Mouse (Mus musculus) hindbrain, postnatal 0 days (tissue): Measurements from ENCODE around the gene Mcm10. TPM values are rescaled to one million over a fixed set of nuclear protein-coding genes. Genes with fewer than 3 reads are reported as not detected.
A peak's percentile ranks its signal among the peaks of the same experiment; 100 is the strongest.

Source experiments
- ATAC-seq: fragments of 200-750 bp; cut with Nextera tagmentation; 2 replicates; pipeline ENCODE4 v1.8.0; 2017; ENCODE audit warnings: mild to moderate bottlenecking, moderate TSS enrichment, moderate library complexity
- DNase-seq: peaks from one replicate; pipeline ENCODE4 v3.0.0-alpha.2; 2015; ENCODE audit warnings: low spot score
- H3K27ac ChIP-seq: fragments of 300-500 bp; sonication (generic); 2 replicates; pipeline ENCODE4 v1.5.1; 2014; ENCODE audit warnings: mild to moderate bottlenecking
- H3K27me3 ChIP-seq: fragments of 300-500 bp; sonication (generic); 2 replicates; pipeline ENCODE4 v1.6.1; 2014; ENCODE audit warnings: low read length, mixed read lengths; ENCODE audit not compliant: insufficient read depth
- H3K36me3 ChIP-seq: fragments of 300-500 bp; sonication (generic); 2 replicates; pipeline ENCODE4 v1.6.1; 2014; ENCODE audit warnings: low read length, mixed read lengths; ENCODE audit not compliant: insufficient read depth
- H3K4me1 ChIP-seq: fragments of 300-500 bp; sonication (generic); 2 replicates; pipeline ENCODE4 v1.6.1; 2014; ENCODE audit warnings: antibody characterized with exemption, low read length, mixed read lengths; ENCODE audit not compliant: insufficient read depth
- H3K4me2 ChIP-seq: fragments of 300-500 bp; sonication (generic); 2 replicates; pipeline ENCODE4 v1.6.1; 2014; ENCODE audit warnings: low read depth, mild to moderate bottlenecking, low read length, moderate library complexity, mixed read lengths
- H3K4me3 ChIP-seq: fragments of 300-500 bp; sonication (generic); 2 replicates; pipeline ENCODE4 v1.5.1; 2014; ENCODE audit warnings: low read length
- H3K9ac ChIP-seq: fragments of 300-500 bp; sonication (generic); replicated peaks from 2 replicates; pipeline ENCODE4 v1.6.1; 2014; ENCODE audit warnings: mild to moderate bottlenecking, low read length, moderate library complexity, mixed read lengths
- H3K9me3 ChIP-seq: fragments of 300-500 bp; sonication (generic); 2 replicates; pipeline ENCODE4 v1.6.1; 2016; ENCODE audit warnings: low read length, mixed read lengths
- CTCF ChIP-seq: IDR thresholded peaks from 2 replicates; pipeline ENCODE4 v1.5.1; 2016; ENCODE audit warnings: antibody characterized with exemption, control low read depth, low read depth
- WGBS: fragments of 180-500 bp; shearing (Covaris S2); extraction: QIAGEN DNeasy Blood & Tissue Kit; methylation state at CpG from one replicate; pipeline ENCODE4 v1.1.7; 2014; 5-methylcytosine and 5-hydroxymethylcytosine counted together
- polyA plus RNA-seq: library from polyadenylated mRNA; unstranded; fragments of >200 nt; fragmentation: Nextera tagmentation; extraction: Ambion mirVana; gene quantifications from 2 replicates; pipeline ENCODE4 v1.2.1, GENCODE M21; 2015
- total RNA-seq: library from RNA; depleted of rRNA; stranded (reverse); fragments of >200 nt; gene quantifications from 2 replicates; pipeline ENCODE4 v1.2.3, GENCODE M21; 2014

Gene Mcm10
- total and polyA plus RNA-seq, 2 experiments from 2014 or later = 3.9 to 7.7 TPM

GRCm38 (mm10) chr2:5023699-5024399, 11.3 kb upstream of the Mcm10 start:
- H3K9ac ChIP-seq = no peak overlapping the region
- H3K27me3 ChIP-seq = no peaks in the 10 kb centered on the region
- H3K9me3 ChIP-seq = no peaks in the 10 kb centered on the region
- no peaks in the 10 kb centered on the region for H3K4me1 ChIP-seq
- no peak overlapping the region for H3K27ac ChIP-seq
- no peak overlapping the region for H3K4me2 ChIP-seq
- 85% methylated on average over 14 of the region's 14 CpGs for WGBS
- peaks cover 16% of the 10 kb centered on the region for H3K36me3 ChIP-seq
- ATAC-seq (no peak), DNase-seq (no peak)
- TF ChIP-seq CTCF = no peak
- no peak overlapping the region for H3K4me3 ChIP-seq

GRCm38 (mm10) chr2:5023275-5023674, 10.7 kb upstream of the Mcm10 start:
- 87% methylated on average over 2 of the region's 2 CpGs for WGBS
- no peak overlapping the region for H3K27ac ChIP-seq

DNA sequence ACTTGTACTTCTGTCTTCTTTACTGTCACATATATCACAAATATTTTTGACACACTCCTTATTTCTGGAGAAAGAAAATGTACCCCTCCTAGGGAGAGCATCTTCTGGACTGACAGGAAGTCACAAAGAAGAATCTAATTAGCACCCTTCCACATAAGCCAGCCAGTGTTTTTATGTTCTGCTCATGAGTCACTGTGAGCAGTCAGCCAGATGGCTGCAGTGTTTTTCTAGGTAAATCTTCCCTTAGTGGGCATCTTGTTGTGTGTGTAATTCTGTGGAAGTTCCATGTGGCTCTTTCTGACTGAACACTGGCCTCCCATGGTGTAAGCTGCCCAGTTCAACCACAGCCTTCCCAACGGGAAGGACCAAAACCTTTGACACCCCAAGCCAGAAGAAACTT, 7.1 kb upstream of the Mcm10 start:
- 34% methylated on average over 1 of the region's 1 CpGs for WGBS
- no peak for TF ChIP-seq CTCF
- no peak overlapping the region for H3K27ac ChIP-seq
- no peaks in the 10 kb centered on the region for H3K4me1 ChIP-seq
- H3K36me3 ChIP-seq = peaks cover 6% of the 10 kb centered on the region
- ATAC-seq (no peak), DNase-seq (no peak)
- H3K9me3 ChIP-seq = no peaks in the 10 kb centered on the region
- no peak overlapping the region for H3K4me2 ChIP-seq
- H3K9ac ChIP-seq = no peak overlapping the region
- no peak overlapping the region for H3K4me3 ChIP-seq
- H3K27me3 ChIP-seq = no peaks in the 10 kb centered on the region

More at GRCm38 (mm10) chr2:5023275-5023674, 10.7 kb upstream of the Mcm10 start:
- H3K4me2 ChIP-seq = no peak overlapping the region
- no peak overlapping the region for H3K4me3 ChIP-seq
- DNase-seq = no peak
- TF ChIP-seq CTCF = no peak
- H3K9ac ChIP-seq = no peak overlapping the region
- H3K36me3 ChIP-seq = peaks cover 13% of the 10 kb centered on the region
- H3K27me3 ChIP-seq = no peaks in the 10 kb centered on the region
- ATAC-seq = no peak
- no peaks in the 10 kb centered on the region for H3K4me1 ChIP-seq
- no peaks in the 10 kb centered on the region for H3K9me3 ChIP-seq

GRCm38 (mm10) chr2:5016922-5017321, 4.3 kb upstream of the Mcm10 start:
- Histone ChIP-seq H3K36me3 (no peaks in the 10 kb centered on the region; the same call in 1 of the 2 replicates), H3K4me2 (no peak overlapping the region), H3K27ac (no peak overlapping the region), H3K4me1 (0 out of 2 replicates have a peak, but pooled peaks cover 2% of the 10 kb centered on the region), H3K4me3 (no peak overlapping the region), H3K9ac (no peak overlapping the region), H3K27me3 (no peaks in the 10 kb centered on the region), H3K9me3 (no peaks in the 10 kb centered on the region)
- DNase-seq = no peak
- 92% methylated on average over 7 of the region's 7 CpGs for WGBS
- no peak for TF ChIP-seq CTCF
- ATAC-seq = no peak

- no peak overlapping the region for H3K4me3 ChIP-seq
- 0 out of 2 replicates have a peak, but pooled peaks cover 4% of the 10 kb centered on the region for H3K4me1 ChIP-seq
- DNase-seq (no peak), ATAC-seq (no peak)
- no peak for TF ChIP-seq CTCF
- no peaks in the 10 kb centered on the region for H3K9me3 ChIP-seq
- H3K36me3 ChIP-seq = no peaks in the 10 kb centered on the region
- H3K27ac ChIP-seq = no peak overlapping the region
- H3K9ac ChIP-seq = no peak overlapping the region
- H3K27me3 ChIP-seq = no peaks in the 10 kb centered on the region
- WGBS = 68% methylated on average over 6 of the region's 6 CpGs
- H3K4me2 ChIP-seq = no peak overlapping the region
These were observed 2.9 kb upstream of the Mcm10 start for GRCm38 (mm10) chr2:5015527-5015926.

GRCm38 (mm10) chr2:5014616-5015015, 2.0 kb upstream of the Mcm10 start:
- ATAC-seq (no peak), DNase-seq (no peak)
- Histone ChIP-seq H3K4me1 (0 out of 2 replicates have a peak, but pooled peaks cover 4% of the 10 kb centered on the region), H3K4me2 (no peak overlapping the region), H3K27ac (no peak overlapping the region), H3K4me3 (no peak overlapping the region), H3K36me3 (no peaks in the 10 kb centered on the region), H3K9ac (no peak overlapping the region), H3K27me3 (no peaks in the 10 kb centered on the region), H3K9me3 (no peaks in the 10 kb centered on the region)
- WGBS = 80% methylated on average over 7 of the region's 7 CpGs
- TF ChIP-seq CTCF = no peak

DNA sequence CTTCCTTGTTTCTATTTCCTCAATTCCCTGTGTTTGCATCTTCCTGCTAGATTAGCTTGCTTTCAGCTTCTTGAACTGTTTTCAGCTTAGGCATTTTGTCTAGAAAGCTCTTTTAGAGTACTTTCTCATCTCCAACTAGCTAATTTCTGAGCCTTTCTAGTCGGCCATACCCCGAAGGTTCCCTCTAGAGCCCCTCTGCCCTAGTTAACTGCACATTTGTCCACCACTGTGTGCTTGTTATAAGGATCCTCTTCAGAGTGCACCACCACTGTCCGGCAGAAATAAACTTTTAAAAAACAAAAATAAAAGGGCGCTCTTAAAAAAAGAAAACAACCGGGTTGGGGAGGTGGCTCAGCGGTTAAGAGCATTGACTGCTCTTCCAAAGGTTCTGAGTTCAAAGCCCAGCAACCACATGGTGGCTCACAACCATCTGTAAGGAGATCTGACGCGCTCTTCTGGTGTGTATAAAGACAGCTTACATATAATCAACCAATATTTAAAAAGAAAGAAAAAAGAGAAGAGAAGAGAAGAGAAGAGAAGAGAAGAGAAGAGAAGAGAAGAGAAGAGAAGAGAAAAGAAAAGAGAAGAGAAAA, 597 bp downstream of the Mcm10 start:
- Histone ChIP-seq H3K4me1 (0 out of 2 replicates have a peak, but pooled peaks cover 4% of the 10 kb centered on the region), H3K4me3 (peak overlapping the region; percentile 43), H3K9me3 (no peaks in the 10 kb centered on the region), H3K27ac (no peak overlapping the region), H3K9ac (peak overlapping the region; percentile 34; the same call in 1 of the 2 replicates), H3K36me3 (no peaks in the 10 kb centered on the region), H3K4me2 (peak overlapping the region; percentile 66), H3K27me3 (no peaks in the 10 kb centered on the region)
- TF ChIP-seq CTCF = no peak
- DNase-seq (no peak), ATAC-seq (no peak)
- 14% methylated on average over 8 of the region's 8 CpGs for WGBS
